Mouse (Mus musculus) lung, embryonic 16.5 days (tissue): ENCODE data around the gene Zbtb8a. TPM values are rescaled to one million over a fixed set of nuclear protein-coding genes. Genes with fewer than 3 reads are reported as not detected.

Experiments
- polyA plus RNA-seq: library from polyadenylated mRNA; unstranded; fragments of >200 nt; fragmentation: Nextera tagmentation; extraction: Ambion mirVana; gene quantifications from 2 replicates; pipeline ENCODE4 v1.2.1, GENCODE M21; 2015

Gene Zbtb8a
- polyA plus RNA-seq, 1 experiment from 2014 or later = 22.0 TPM

Other genes with a start within 250 kb of the Zbtb8a start
- gene Fndc5, start 241.1 kb downstream of the Zbtb8a start, polyA plus RNA-seq = 2.2 and 2.9 TPM in 2 replicates
- 15.4 and 15.8 TPM in 2 replicates for gene S100pbp, start 188.4 kb downstream of the Zbtb8a start, polyA plus RNA-seq
- 58.5 and 61.2 TPM in 2 replicates for gene Yars, start 188.4 kb downstream of the Zbtb8a start, polyA plus RNA-seq
- 3.4 and 3.8 TPM in 2 replicates for gene C77080, start 116.7 kb downstream of the Zbtb8a start, polyA plus RNA-seq
- 0.50 and 0.75 TPM in 2 replicates for gene Sync, start 90.5 kb downstream of the Zbtb8a start, polyA plus RNA-seq
- 356 and 390 TPM in 2 replicates for gene Rbbp4, start 42.7 kb downstream of the Zbtb8a start, polyA plus RNA-seq
- gene Zbtb8os, start 42.4 kb downstream of the Zbtb8a start, polyA plus RNA-seq = 45.5 and 47.3 TPM in 2 replicates
- gene Zbtb8b, start 62.7 kb upstream of the Zbtb8a start, polyA plus RNA-seq = 2.7 and 4.1 TPM in 2 replicates
- 25.5 and 29.2 TPM in 2 replicates for gene Bsdc1, start 83.5 kb upstream of the Zbtb8a start, polyA plus RNA-seq
- not detected in 2 replicates for gene Tssk3, start 112.9 kb upstream of the Zbtb8a start, polyA plus RNA-seq
- gene Fam229a, start 113.1 kb upstream of the Zbtb8a start, polyA plus RNA-seq = not detected in 2 replicates
- 506 and 544 TPM in 2 replicates for gene Marcksl1, start 135.5 kb upstream of the Zbtb8a start, polyA plus RNA-seq
- 243 and 247 TPM in 2 replicates for gene Hdac1, start 164.6 kb upstream of the Zbtb8a start, polyA plus RNA-seq
- 10.7 and 26.5 TPM in 2 replicates for gene Lck, start 195.5 kb upstream of the Zbtb8a start, polyA plus RNA-seq
- 5.3 and 6.3 TPM in 2 replicates for gene Fam167b, start 200.4 kb upstream of the Zbtb8a start, polyA plus RNA-seq
- gene Eif3i, start 222.5 kb upstream of the Zbtb8a start, polyA plus RNA-seq = 229 and 231 TPM in 2 replicates
- 190 and 198 TPM in 2 replicates for gene Tmem234, start 222.6 kb upstream of the Zbtb8a start, polyA plus RNA-seq
- gene Dcdc2b, start 236.1 kb upstream of the Zbtb8a start, polyA plus RNA-seq = 3.8 TPM in 2 replicates
- gene Iqcc, start 241.0 kb upstream of the Zbtb8a start, polyA plus RNA-seq = 29.3 and 29.7 TPM in 2 replicates
- 65.8 and 71.1 TPM in 2 replicates for gene Ccdc28b, start 245.8 kb upstream of the Zbtb8a start, polyA plus RNA-seq